Mouse (Mus musculus) lung, embryonic 14.5 days (tissue): Measurements from ENCODE around the gene Nol6. TPM values are rescaled to one million over a fixed set of nuclear protein-coding genes. Genes with fewer than 3 reads are reported as not detected.

ENCODE experiments used
- ATAC-seq: fragments of 200-750 bp; cut with Nextera tagmentation; 2 replicates; pipeline ENCODE4 v1.8.0; 2017; ENCODE audit warnings: mild to moderate bottlenecking, moderate TSS enrichment, moderate library complexity; ENCODE audit not compliant: insufficient read depth
- DNase-seq: peaks from one replicate; pipeline ENCODE4 v3.0.0-alpha.2; 2015
- H3K27ac ChIP-seq: fragments of 300-500 bp; sonication (generic); 2 replicates; pipeline ENCODE4 v1.5.1; 2014; ENCODE audit warnings: low read depth, mild to moderate bottlenecking, moderate library complexity
- H3K27me3 ChIP-seq: fragments of 300-500 bp; sonication (generic); 2 replicates; pipeline ENCODE4 v1.6.1; 2014; ENCODE audit warnings: low read length, control low read depth; ENCODE audit not compliant: insufficient read depth
- H3K36me3 ChIP-seq: fragments of 300-500 bp; sonication (generic); 2 replicates; pipeline ENCODE4 v1.6.1; 2014; ENCODE audit warnings: control low read depth; ENCODE audit not compliant: insufficient read depth
- H3K4me1 ChIP-seq: fragments of 300-500 bp; sonication (generic); 2 replicates; pipeline ENCODE4 v1.6.1; 2014; ENCODE audit warnings: antibody characterized with exemption, control low read depth; ENCODE audit not compliant: insufficient read depth
- H3K4me2 ChIP-seq: fragments of 300-500 bp; sonication (generic); 2 replicates; pipeline ENCODE4 v1.6.1; 2014; ENCODE audit warnings: mild to moderate bottlenecking
- H3K4me3 ChIP-seq: fragments of 300-500 bp; sonication (generic); 2 replicates; pipeline ENCODE4 v1.5.1; 2014; ENCODE audit warnings: low read depth, low read length
- H3K9ac ChIP-seq: fragments of 300-500 bp; sonication (generic); 2 replicates; pipeline ENCODE4 v1.6.1; 2014
- H3K9me3 ChIP-seq: fragments of 300-500 bp; sonication (generic); 2 replicates; pipeline ENCODE4 v1.6.1; 2016; ENCODE audit warnings: low read depth, low read length, control low read depth
- CTCF ChIP-seq: IDR thresholded peaks from 2 replicates; pipeline ENCODE4 v1.5.1; 2016; ENCODE audit warnings: antibody characterized with exemption, low read depth
- WGBS: fragments of 180-500 bp; shearing (Covaris S2); extraction: QIAGEN DNeasy Blood & Tissue Kit; methylation state at CpG from one replicate; pipeline ENCODE4 v1.1.7; 2014; 5-methylcytosine and 5-hydroxymethylcytosine counted together
- polyA plus RNA-seq: library from polyadenylated mRNA; unstranded; fragments of >200 nt; fragmentation: Nextera tagmentation; extraction: Ambion mirVana; gene quantifications from 2 replicates; pipeline ENCODE4 v1.2.1, GENCODE M21; 2014

Nol6 gene
- polyA plus RNA-seq, 1 experiment from 2014 or later, result 32.4 TPM

DNA sequence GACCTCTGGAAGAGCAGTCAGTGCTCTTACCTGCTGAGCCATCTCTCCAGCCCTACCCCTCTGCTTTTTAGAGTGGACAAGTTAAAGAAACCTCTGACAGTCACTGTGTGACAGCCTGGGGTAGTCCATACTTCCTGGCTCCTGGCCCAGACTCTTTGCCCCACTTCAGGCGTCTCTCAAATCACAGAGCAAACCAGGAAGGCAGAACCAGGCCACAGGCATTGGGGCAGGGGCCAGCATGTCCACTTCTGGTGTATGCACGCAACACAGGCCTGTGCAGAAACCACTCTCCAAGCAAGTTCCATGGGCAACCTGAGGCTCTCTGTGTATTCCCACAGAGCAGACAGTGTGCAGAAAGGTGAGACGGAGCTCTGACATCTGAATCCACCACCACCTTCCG lies 59.1 kb downstream of the Nol6 start:
- ATAC-seq (no peak), DNase-seq (no peak)
- H3K4me3 ChIP-seq, result no peak overlapping the region
- H3K27ac ChIP-seq, result no peak overlapping the region
- no peaks in the 10 kb centered on the region for H3K9me3 ChIP-seq
- no peak for TF ChIP-seq CTCF
- H3K9ac ChIP-seq, result no peak overlapping the region
- H3K36me3 ChIP-seq, result no peaks in the 10 kb centered on the region
- WGBS, result 80% methylated on average over 4 of the region's 4 CpGs
- no peaks in the 10 kb centered on the region for H3K4me1 ChIP-seq
- no peak overlapping the region for H3K4me2 ChIP-seq
- no peaks in the 10 kb centered on the region for H3K27me3 ChIP-seq

Other genes starting within 250 kb of the Nol6 start
- gene Spink4, start 204.4 kb downstream of the Nol6 start, polyA plus RNA-seq, result 0.58 TPM in 1 of 2 replicates, not detected in the other
- gene Bag1, start 176.2 kb downstream of the Nol6 start, polyA plus RNA-seq, result 210 and 228 TPM in 2 replicates
- gene Chmp5, start 176.0 kb downstream of the Nol6 start, polyA plus RNA-seq, result 90.7 and 97.6 TPM in 2 replicates
- 95.7 and 96.9 TPM in 2 replicates for gene Nfx1, start 153.5 kb downstream of the Nol6 start, polyA plus RNA-seq
- not detected in 2 replicates for gene Aqp7, start 76.3 kb downstream of the Nol6 start, polyA plus RNA-seq
- gene Aqp3, start 26.3 kb downstream of the Nol6 start, polyA plus RNA-seq, result 0.24 and 0.51 TPM in 2 replicates
- gene Ube2r2, start 11.3 kb upstream of the Nol6 start, polyA plus RNA-seq, result 89.5 and 92.5 TPM in 2 replicates
- 60.8 and 72.0 TPM in 2 replicates for gene Ubap2, start 150.7 kb upstream of the Nol6 start, polyA plus RNA-seq
- gene Dcaf12, start 190.4 kb upstream of the Nol6 start, polyA plus RNA-seq, result 47.1 and 53.5 TPM in 2 replicates
- 47.7 and 53.8 TPM in 2 replicates for gene Ubap1, start 224.5 kb upstream of the Nol6 start, polyA plus RNA-seq